Mouse (Mus musculus): ENCODE measurements at regions not wholly inside any gene's neighbourhood (a gene's known extent, or its start where the extent isn't known, plus 50 kb on each side); places are given as distances from the start of the nearest gene placed in this dataset.

- no peaks in the 10 kb centered on the region for H3K27me3 ChIP-seq (ENCODE audit: control insufficient read depth, insufficient read depth, low read length)
- H3K4me2 ChIP-seq (ENCODE audit: low read depth, severe bottlenecking), result no peak overlapping the region
- ATAC-seq (ENCODE audit: insufficient number of reproducible peaks, low FRiP score, low TSS enrichment, low read depth), result no peak
- no peaks in the 10 kb centered on the region for H3K9me3 ChIP-seq (ENCODE audit: control insufficient read depth, low read length)
- no peaks in the 10 kb centered on the region for H3K36me3 ChIP-seq (ENCODE audit: control insufficient read depth, insufficient read depth, low read length)
- no peak overlapping the region for H3K9ac ChIP-seq (ENCODE audit: low read length)
- no peak for DNase-seq (ENCODE audit: low spot score)
- no peak overlapping the region for H3K4me3 ChIP-seq (ENCODE audit: low read depth, low read length)
- 74% methylated on average over 4 of the region's 4 CpGs for WGBS
- peaks cover 11% of the 10 kb centered on the region for H3K4me1 ChIP-seq (ENCODE audit: control insufficient read depth, insufficient read depth, low read length)
- no peak overlapping the region for H3K27ac ChIP-seq (replicated peaks; ENCODE audit: low read depth, low read length)
Measured at GRCm38 (mm10) chr7:136041921-136042320, 325.8 kb upstream of the Mki67 start.

DNA sequence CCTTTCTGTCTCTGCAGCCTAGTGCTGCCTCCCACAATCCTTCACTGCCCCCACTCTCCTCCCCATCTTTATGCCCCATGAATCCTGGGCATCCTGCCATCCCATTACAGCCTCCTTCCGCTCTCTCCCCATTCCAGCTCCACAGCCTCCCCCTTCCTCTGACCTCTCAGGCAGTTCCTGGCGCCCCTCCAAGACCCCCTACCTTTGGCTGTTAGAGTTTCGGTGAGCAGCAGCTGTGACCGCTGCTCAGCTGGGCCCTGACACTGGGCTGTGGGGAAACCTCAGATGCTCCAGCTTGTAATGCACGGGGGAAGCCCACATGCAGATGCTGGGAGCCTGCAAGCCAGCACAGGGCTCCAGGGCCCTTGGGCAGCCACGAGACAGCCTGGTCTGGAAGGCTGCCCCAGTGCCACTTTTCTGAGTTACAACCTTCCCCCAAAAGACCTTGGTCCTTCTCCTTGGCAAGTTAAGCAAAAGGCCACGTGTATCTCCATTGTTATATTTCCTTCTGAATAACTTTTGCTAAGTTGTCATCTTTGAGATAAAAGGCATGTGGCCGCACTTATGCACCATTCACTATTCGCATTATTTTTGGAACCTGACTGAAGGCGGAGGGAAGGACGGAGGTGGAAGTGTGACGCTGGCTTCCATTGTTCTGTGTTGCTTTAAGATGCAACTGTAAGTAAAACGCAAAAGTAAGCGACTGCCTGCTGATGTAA lies 330.6 kb upstream of the Mki67 start:
- peaks cover 34% of the 10 kb centered on the region for H3K4me1 ChIP-seq (ENCODE audit: control insufficient read depth, insufficient read depth, low read length)
- H3K36me3 ChIP-seq (ENCODE audit: control insufficient read depth, insufficient read depth, low read length), result no peaks in the 10 kb centered on the region
- H3K4me3 ChIP-seq (ENCODE audit: low read depth, low read length), result no peak overlapping the region
- ATAC-seq (ENCODE audit: insufficient number of reproducible peaks, low FRiP score, low TSS enrichment, low read depth), result no peak
- no peak overlapping the region for H3K4me2 ChIP-seq (ENCODE audit: low read depth, severe bottlenecking)
- WGBS, result 50% methylated on average over 14 of the region's 14 CpGs
- no peak overlapping the region; the same call in 1 of the 2 replicates for H3K27ac ChIP-seq (replicated peaks; ENCODE audit: low read depth, low read length)
- H3K9me3 ChIP-seq (ENCODE audit: control insufficient read depth, low read length), result no peaks in the 10 kb centered on the region
- no peak overlapping the region for H3K9ac ChIP-seq (ENCODE audit: low read length)
- H3K27me3 ChIP-seq (ENCODE audit: control insufficient read depth, insufficient read depth, low read length), result no peaks in the 10 kb centered on the region
- DNase-seq (ENCODE audit: low spot score), result no peak

- 58% methylated on average over 7 of the region's 7 CpGs for WGBS
- Histone ChIP-seq H3K4me2 (ENCODE audit: low read depth, severe bottlenecking) (no peak overlapping the region), H3K4me1 (ENCODE audit: control insufficient read depth, insufficient read depth, low read length) (peaks cover 34% of the 10 kb centered on the region), H3K36me3 (ENCODE audit: control insufficient read depth, insufficient read depth, low read length) (no peaks in the 10 kb centered on the region), H3K9ac (ENCODE audit: low read length) (no peak overlapping the region), H3K9me3 (ENCODE audit: control insufficient read depth, low read length) (no peaks in the 10 kb centered on the region), H3K27ac (replicated peaks; ENCODE audit: low read depth, low read length) (no peak overlapping the region; the same call in 1 of the 2 replicates), H3K27me3 (ENCODE audit: control insufficient read depth, insufficient read depth, low read length) (no peaks in the 10 kb centered on the region), H3K4me3 (ENCODE audit: low read depth, low read length) (no peak overlapping the region)
- no peak for ATAC-seq (ENCODE audit: insufficient number of reproducible peaks, low FRiP score, low TSS enrichment, low read depth)
- DNase-seq (ENCODE audit: low spot score), result no peak
Measured at GRCm38 (mm10) chr7:136047364-136047945, 331.3 kb upstream of the Mki67 start.

GRCm38 (mm10) chr7:136048925-136049586 lies 332.9 kb upstream of the Mki67 start:
- no peak overlapping the region for H3K4me2 ChIP-seq (ENCODE audit: low read depth, severe bottlenecking)
- no peak overlapping the region for H3K9ac ChIP-seq (ENCODE audit: low read length)
- no peaks in the 10 kb centered on the region for H3K9me3 ChIP-seq (ENCODE audit: control insufficient read depth, low read length)
- ATAC-seq (ENCODE audit: insufficient number of reproducible peaks, low FRiP score, low TSS enrichment, low read depth) (no peak), DNase-seq (ENCODE audit: low spot score) (no peak)
- no peaks in the 10 kb centered on the region for H3K36me3 ChIP-seq (ENCODE audit: control insufficient read depth, insufficient read depth, low read length)
- no peaks in the 10 kb centered on the region for H3K27me3 ChIP-seq (ENCODE audit: control insufficient read depth, insufficient read depth, low read length)
- no peak overlapping the region for H3K27ac ChIP-seq (replicated peaks; ENCODE audit: low read depth, low read length)
- no peak overlapping the region for H3K4me3 ChIP-seq (ENCODE audit: low read depth, low read length)
- H3K4me1 ChIP-seq (ENCODE audit: control insufficient read depth, insufficient read depth, low read length), result peaks cover 34% of the 10 kb centered on the region
- 45% methylated on average over 8 of the region's 8 CpGs for WGBS

- H3K9me3 ChIP-seq (ENCODE audit: control insufficient read depth, low read length), result no peaks in the 10 kb centered on the region
- no peak overlapping the region for H3K9ac ChIP-seq (ENCODE audit: low read length)
- ATAC-seq (ENCODE audit: insufficient number of reproducible peaks, low FRiP score, low TSS enrichment, low read depth) (no peak), DNase-seq (ENCODE audit: low spot score) (no peak)
- no peaks in the 10 kb centered on the region for H3K27me3 ChIP-seq (ENCODE audit: control insufficient read depth, insufficient read depth, low read length)
- H3K4me2 ChIP-seq (ENCODE audit: low read depth, severe bottlenecking), result no peak overlapping the region
- no peaks in the 10 kb centered on the region for H3K36me3 ChIP-seq (ENCODE audit: control insufficient read depth, insufficient read depth, low read length)
- no peak overlapping the region for H3K27ac ChIP-seq (replicated peaks; ENCODE audit: low read depth, low read length)
- H3K4me1 ChIP-seq (ENCODE audit: control insufficient read depth, insufficient read depth, low read length), result peaks cover 32% of the 10 kb centered on the region
- no peak overlapping the region for H3K4me3 ChIP-seq (ENCODE audit: low read depth, low read length)
- 88% methylated on average over 4 of the region's 4 CpGs for WGBS
Measured at GRCm38 (mm10) chr7:136049587-136049930, 333.4 kb upstream of the Mki67 start.

- WGBS, result 61% methylated on average over 3 of the region's 3 CpGs
- Histone ChIP-seq H3K27me3 (ENCODE audit: control insufficient read depth, insufficient read depth, low read length) (no peaks in the 10 kb centered on the region), H3K4me1 (ENCODE audit: control insufficient read depth, insufficient read depth, low read length) (peaks cover 30% of the 10 kb centered on the region), H3K4me3 (ENCODE audit: low read depth, low read length) (no peak overlapping the region), H3K9ac (ENCODE audit: low read length) (no peak overlapping the region), H3K36me3 (ENCODE audit: control insufficient read depth, insufficient read depth, low read length) (no peaks in the 10 kb centered on the region), H3K4me2 (ENCODE audit: low read depth, severe bottlenecking) (no peak overlapping the region), H3K27ac (replicated peaks; ENCODE audit: low read depth, low read length) (no peak overlapping the region), H3K9me3 (ENCODE audit: control insufficient read depth, low read length) (no peaks in the 10 kb centered on the region)
- DNase-seq (ENCODE audit: low spot score) (no peak), ATAC-seq (ENCODE audit: insufficient number of reproducible peaks, low FRiP score, low TSS enrichment, low read depth) (no peak)
Measured at GRCm38 (mm10) chr7:136050116-136050515, 334.0 kb upstream of the Mki67 start.

GRCm38 (mm10) chr7:136056876-136057484 lies 340.8 kb upstream of the Mki67 start:
- DNase-seq (ENCODE audit: low spot score) (peak; percentile 46), ATAC-seq (ENCODE audit: insufficient number of reproducible peaks, low FRiP score, low TSS enrichment, low read depth) (no peak)
- H3K4me2 ChIP-seq (ENCODE audit: low read depth, severe bottlenecking), result no peak overlapping the region
- no peak overlapping the region for H3K9ac ChIP-seq (ENCODE audit: low read length)
- H3K27ac ChIP-seq (replicated peaks; ENCODE audit: low read depth, low read length), result peak overlapping the region; percentile 45; the same call in 1 of the 2 replicates
- H3K9me3 ChIP-seq (ENCODE audit: control insufficient read depth, low read length), result no peaks in the 10 kb centered on the region
- no peaks in the 10 kb centered on the region for H3K27me3 ChIP-seq (ENCODE audit: control insufficient read depth, insufficient read depth, low read length)
- 24% methylated on average over 16 of the region's 16 CpGs for WGBS
- H3K36me3 ChIP-seq (ENCODE audit: control insufficient read depth, insufficient read depth, low read length), result no peaks in the 10 kb centered on the region
- no peak overlapping the region for H3K4me3 ChIP-seq (ENCODE audit: low read depth, low read length)
- H3K4me1 ChIP-seq (ENCODE audit: control insufficient read depth, insufficient read depth, low read length), result peaks cover 25% of the 10 kb centered on the region

DNA sequence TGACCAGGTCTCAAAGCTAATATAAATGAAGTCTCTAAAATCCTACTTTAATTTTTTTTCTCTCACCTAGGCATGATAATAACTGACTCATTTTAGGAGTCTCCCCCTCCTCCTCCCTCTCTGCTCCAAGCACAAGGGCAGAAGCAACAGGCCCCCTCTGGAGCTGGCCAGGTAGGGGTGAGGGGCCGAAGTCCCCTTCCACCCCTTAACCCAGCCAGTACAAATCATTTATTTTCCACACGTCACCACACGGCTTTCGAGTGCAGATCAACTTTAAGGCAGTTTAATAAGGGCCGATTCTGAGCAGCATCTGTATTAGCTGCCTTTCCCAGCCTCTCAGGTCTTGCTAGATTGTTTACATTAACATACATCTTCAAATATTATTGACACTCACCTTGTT lies 342.2 kb upstream of the Mki67 start:
- no peak overlapping the region for H3K4me3 ChIP-seq (ENCODE audit: low read depth, low read length)
- ATAC-seq (ENCODE audit: insufficient number of reproducible peaks, low FRiP score, low TSS enrichment, low read depth) (peak; percentile 55), DNase-seq (ENCODE audit: low spot score) (peak; percentile 48)
- H3K27me3 ChIP-seq (ENCODE audit: control insufficient read depth, insufficient read depth, low read length), result no peaks in the 10 kb centered on the region
- no peaks in the 10 kb centered on the region for H3K36me3 ChIP-seq (ENCODE audit: control insufficient read depth, insufficient read depth, low read length)
- H3K4me1 ChIP-seq (ENCODE audit: control insufficient read depth, insufficient read depth, low read length), result peaks cover 30% of the 10 kb centered on the region
- peak overlapping the region; percentile 44; the same call in 1 of the 2 replicates for H3K27ac ChIP-seq (replicated peaks; ENCODE audit: low read depth, low read length)
- WGBS, result 16% methylated on average over 5 of the region's 5 CpGs
- H3K9me3 ChIP-seq (ENCODE audit: control insufficient read depth, low read length), result no peaks in the 10 kb centered on the region
- H3K4me2 ChIP-seq (ENCODE audit: low read depth, severe bottlenecking), result no peak overlapping the region
- H3K9ac ChIP-seq (ENCODE audit: low read length), result no peak overlapping the region

All from limb, embryonic 11.5 days (tissue).